Mouse (Mus musculus): Measurements from ENCODE around the gene Mrpl12. TPM values are rescaled to one million over a fixed set of nuclear protein-coding genes. Genes with fewer than 3 reads are reported as not detected.
A peak's percentile ranks its signal among the peaks of the same experiment; 100 is the strongest.

Gene Mrpl12
- polyA plus RNA-seq, 2 experiments: 78.4 to 127 TPM

- Histone ChIP-seq H3K27me3 (ENCODE audit: control insufficient read depth, insufficient read depth, low read length) (no peaks in the 10 kb centered on the region), H3K4me2 (ENCODE audit: low read depth) (peak within 1 kb of the TSS; percentile 90), H3K9me3 (ENCODE audit: control insufficient read depth, low read length) (no peaks in the 10 kb centered on the region), H3K4me3 (ENCODE audit: insufficient read depth in 1 of 2, low read depth in 2 of 2, low read length in 2 of 2) (peak within 1 kb of the TSS; percentile 80 to 89), H3K27ac (peak within 1 kb of the TSS; percentile 70), H3K9ac (replicated peaks) (peak within 1 kb of the TSS; percentile 77), H3K36me3 (replicated peaks; ENCODE audit: control insufficient read depth, insufficient read depth, low read depth) (peaks cover 31% of the 10 kb centered on the region), H3K4me1 (replicated peaks; ENCODE audit: control insufficient read depth in 2 of 2, insufficient read depth in 2 of 2, low read length in 1 of 2) (peaks cover 17 to 26% of the 10 kb centered on the region in 2 experiments)
- TF ChIP-seq EP300 (IDR thresholded peaks at IDR 0.05; ENCODE audit: low read depth): no peak
- TF ChIP-seq CTCF (IDR thresholded peaks at IDR 0.05; ENCODE audit: low read depth): no peak
- under 1% methylated on average over 35 of the region's 35 CpGs for WGBS (ENCODE audit: insufficient replicate concordance)
- peak; percentile 74 to 77 (median 75) for DNase-seq (ENCODE audit: low read depth in 3 of 3, low spot score in 3 of 3)
- ATAC-seq (ENCODE audit: insufficient read depth): peak; percentile 86
Measured at GRCm38 (mm10) chr11:120491317-120492023, 7.1 kb downstream of the Mrpl12 start, which contains the start of gene Slc25a10. TSS of gene Slc25a10 (plus strand) at chr11:120491840.

- H3K4me1 ChIP-seq (replicated peaks; ENCODE audit: control insufficient read depth in 2 of 2, insufficient read depth in 2 of 2, low read length in 1 of 2): peaks cover 17 to 26% of the 10 kb centered on the region in 2 experiments
- peak overlapping the region; percentile 77 for H3K9ac ChIP-seq (replicated peaks)
- H3K9me3 ChIP-seq (ENCODE audit: control insufficient read depth, low read length): no peaks in the 10 kb centered on the region
- 1% methylated on average over 47 of the region's 48 CpGs for WGBS (ENCODE audit: insufficient replicate concordance)
- H3K4me2 ChIP-seq (ENCODE audit: low read depth): peak overlapping the region; percentile 90
- peak; percentile 68 for ATAC-seq (ENCODE audit: insufficient read depth)
- H3K36me3 ChIP-seq (replicated peaks; ENCODE audit: control insufficient read depth, insufficient read depth, low read depth): peaks cover 28% of the 10 kb centered on the region
- H3K27me3 ChIP-seq (ENCODE audit: control insufficient read depth, insufficient read depth, low read length): no peaks in the 10 kb centered on the region
- H3K27ac ChIP-seq: peak overlapping the region; percentile 70
- TF ChIP-seq CTCF (IDR thresholded peaks at IDR 0.05; ENCODE audit: low read depth) (peak; percentile 81), EP300 (IDR thresholded peaks at IDR 0.05; ENCODE audit: low read depth) (no peak)
- H3K4me3 ChIP-seq (ENCODE audit: insufficient read depth in 1 of 2, low read depth in 2 of 2, low read length in 2 of 2): peak overlapping the region; percentile 80 to 89
- peak in 1 of 3 experiments; percentile 54 for DNase-seq (ENCODE audit: low read depth in 3 of 3, low spot score in 3 of 3)
Measured at GRCm38 (mm10) chr11:120492024-120492877, 7.8 kb downstream of the Mrpl12 start.

- Histone ChIP-seq H3K36me3 (replicated peaks; ENCODE audit: control insufficient read depth, insufficient read depth, low read depth) (peaks cover 22% of the 10 kb centered on the region), H3K4me3 (ENCODE audit: insufficient read depth in 1 of 2, low read depth in 2 of 2, low read length in 2 of 2) (peak overlapping the region; percentile 33 to 80), H3K4me1 (replicated peaks; ENCODE audit: control insufficient read depth in 2 of 2, insufficient read depth in 2 of 2, low read length in 1 of 2) (peaks cover 17 to 26% of the 10 kb centered on the region in 2 experiments), H3K27me3 (ENCODE audit: control insufficient read depth, insufficient read depth, low read length) (no peaks in the 10 kb centered on the region), H3K4me2 (ENCODE audit: low read depth) (peak overlapping the region; percentile 90), H3K9me3 (ENCODE audit: control insufficient read depth, low read length) (no peaks in the 10 kb centered on the region), H3K27ac (no peak overlapping the region), H3K9ac (replicated peaks) (peak overlapping the region; percentile 77)
- DNase-seq (ENCODE audit: low read depth in 3 of 3, low spot score in 3 of 3): no peak
- TF ChIP-seq EP300 (IDR thresholded peaks at IDR 0.05; ENCODE audit: low read depth) (no peak), CTCF (IDR thresholded peaks at IDR 0.05; ENCODE audit: low read depth) (no peak)
- no peak for ATAC-seq (ENCODE audit: insufficient read depth)
- WGBS (ENCODE audit: insufficient replicate concordance): 38% methylated on average over 3 of the region's 3 CpGs
Measured at GRCm38 (mm10) chr11:120492878-120493203, 8.4 kb downstream of the Mrpl12 start.

- Histone ChIP-seq H3K4me2 (ENCODE audit: low read depth) (peak overlapping the region; percentile 90), H3K9ac (replicated peaks) (peak overlapping the region; percentile 13; the same call in 1 of the 2 replicates), H3K4me1 (replicated peaks; ENCODE audit: control insufficient read depth in 2 of 2, insufficient read depth in 2 of 2, low read length in 1 of 2) (peaks cover 17 to 26% of the 10 kb centered on the region in 2 experiments), H3K36me3 (replicated peaks; ENCODE audit: control insufficient read depth, insufficient read depth, low read depth) (peaks cover 21% of the 10 kb centered on the region), H3K9me3 (ENCODE audit: control insufficient read depth, low read length) (no peaks in the 10 kb centered on the region), H3K27me3 (ENCODE audit: control insufficient read depth, insufficient read depth, low read length) (no peaks in the 10 kb centered on the region), H3K4me3 (ENCODE audit: insufficient read depth in 1 of 2, low read depth in 2 of 2, low read length in 2 of 2) (peak overlapping the region; percentile 33 to 80; a peak in 2 of 4 replicates), H3K27ac (no peak overlapping the region)
- DNase-seq (ENCODE audit: low read depth in 3 of 3, low spot score in 3 of 3) (no peak), ATAC-seq (ENCODE audit: insufficient read depth) (no peak)
- TF ChIP-seq EP300 (IDR thresholded peaks at IDR 0.05; ENCODE audit: low read depth) (no peak), CTCF (IDR thresholded peaks at IDR 0.05; ENCODE audit: low read depth) (no peak)
- whole genome bisulfite sequencing (ENCODE audit: insufficient replicate concordance): 79% methylated on average over 3 of the region's 3 CpGs
Measured at GRCm38 (mm10) chr11:120493351-120493750, 8.9 kb downstream of the Mrpl12 start.

- Histone ChIP-seq H3K9me3 (ENCODE audit: control insufficient read depth, low read length) (no peaks in the 10 kb centered on the region), H3K4me1 (replicated peaks; ENCODE audit: control insufficient read depth in 2 of 2, insufficient read depth in 2 of 2, low read length in 1 of 2) (peaks cover 17 to 26% of the 10 kb centered on the region in 2 experiments), H3K27ac (no peak overlapping the region), H3K27me3 (ENCODE audit: control insufficient read depth, insufficient read depth, low read length) (no peaks in the 10 kb centered on the region), H3K4me2 (ENCODE audit: low read depth) (no peak overlapping the region), H3K4me3 (ENCODE audit: insufficient read depth in 1 of 2, low read depth in 2 of 2, low read length in 2 of 2) (no peak overlapping the region), H3K36me3 (replicated peaks; ENCODE audit: control insufficient read depth, insufficient read depth, low read depth) (peaks cover 15% of the 10 kb centered on the region), H3K9ac (replicated peaks) (no peak overlapping the region)
- TF ChIP-seq EP300 (IDR thresholded peaks at IDR 0.05; ENCODE audit: low read depth) (no peak), CTCF (IDR thresholded peaks at IDR 0.05; ENCODE audit: low read depth) (no peak)
- DNase-seq (ENCODE audit: low read depth in 3 of 3, low spot score in 3 of 3) (no peak), ATAC-seq (ENCODE audit: insufficient read depth) (no peak)
- WGBS (ENCODE audit: insufficient replicate concordance): 71% methylated on average over 3 of the region's 3 CpGs
Measured at GRCm38 (mm10) chr11:120493911-120494310, 9.5 kb downstream of the Mrpl12 start.
